Mouse (Mus musculus): ENCODE measurements around the gene Rnasek. TPM values are rescaled to one million over a fixed set of nuclear protein-coding genes. Genes with fewer than 3 reads are reported as not detected.

Gene Rnasek
- 100 to 1,000 TPM; 291 TPM for total RNA-seq (2021)
- long read RNA-seq, experiment 1, transcript Rnasek-201 (3 exons, 611 nt) = major isoform, 152 of 286 reads
- long read RNA-seq, experiment 1, transcript Rnasek-203 (2 exons, 465 nt) = minor isoform, 129 of 286 reads
- long read RNA-seq, experiment 1, partial matches to known transcripts = 1 of 286 reads
- long read RNA-seq, experiment 1, other reads (novel, unspliced or antisense) = 0 of 286 reads
- long read RNA-seq, experiment 2, transcript Rnasek-203 (2 exons, 465 nt) = major isoform, 105 of 207 reads
- long read RNA-seq, experiment 2, transcript Rnasek-201 (3 exons, 611 nt) = minor isoform, 99 of 207 reads
- long read RNA-seq, experiment 2, partial matches to known transcripts = 2 of 207 reads
- long read RNA-seq, experiment 2, other reads (novel, unspliced or antisense) = 0 of 207 reads

DNA sequence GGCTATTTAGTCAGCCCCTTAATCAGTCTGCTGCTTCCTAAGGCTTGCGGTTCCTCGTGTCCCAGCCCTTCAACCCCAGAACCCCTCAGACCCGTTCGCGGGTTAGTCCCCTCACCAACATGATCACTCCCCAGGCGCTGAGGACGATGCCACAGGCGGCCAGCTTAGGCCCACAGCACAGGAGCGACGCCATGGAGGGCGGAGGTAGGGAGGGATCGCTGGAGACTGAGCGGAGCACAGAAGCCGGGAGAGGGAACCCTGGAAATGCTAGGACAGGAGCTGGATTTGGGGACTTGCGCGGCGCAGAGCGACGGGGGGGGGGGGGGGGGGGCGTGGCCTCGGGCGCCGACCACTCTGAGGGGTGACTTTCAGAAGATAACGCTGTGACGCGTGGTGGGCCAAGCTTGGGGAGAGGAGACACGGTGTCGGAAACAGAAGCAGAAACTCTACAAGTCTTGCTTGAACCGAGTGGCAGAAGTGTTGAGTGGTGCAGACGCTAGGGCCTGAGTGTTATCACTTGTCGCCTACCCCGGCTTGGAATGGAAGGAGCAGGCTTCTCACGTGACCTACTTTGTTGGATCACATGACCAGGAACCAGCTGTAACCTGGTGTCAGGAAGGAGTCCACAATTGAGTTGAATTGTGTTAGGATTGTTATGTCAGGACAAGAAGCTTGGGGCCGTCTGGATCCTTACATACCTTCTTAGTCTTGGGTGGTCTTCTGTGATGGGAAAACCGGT lies at the start of gene Rnasek, which contains the start of gene Gm21988:
Gene Rnasek (minus strand): TSS at position 302 of the 739 bp plus-strand sequence.
Gene Gm21988 (minus strand): TSS at position 290 of the 739 bp plus-strand sequence.
- DNase-seq (ENCODE audit: low spot score in 2 of 2) = peak; percentile 81 to 89
- intact Hi-C loops (cut with DNase I) = no loop called here

DNA sequence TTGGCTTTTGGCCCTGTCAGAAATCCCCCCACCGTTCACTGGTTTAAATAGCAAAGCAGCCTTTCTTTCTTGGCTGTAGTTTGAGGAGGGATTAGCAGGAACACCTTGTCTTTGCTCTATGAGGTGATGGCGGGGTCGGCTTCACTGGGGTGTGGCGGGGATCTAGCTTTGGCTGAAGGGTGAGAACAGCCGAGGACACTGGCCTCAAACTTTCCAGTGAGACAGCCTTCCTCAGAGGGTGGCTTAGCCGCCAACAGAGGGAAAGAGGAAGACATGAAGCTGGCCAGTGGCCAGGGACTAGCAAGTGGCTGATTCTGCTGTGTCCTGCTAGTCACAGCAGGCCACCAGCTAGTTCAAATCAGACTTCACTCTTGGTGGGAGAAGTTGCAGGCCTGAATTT lies 49.6 kb upstream of the Rnasek start:
- DNase-seq (ENCODE audit: low spot score in 2 of 2) = peak; percentile 31 to 56
- intact Hi-C loops (cut with DNase I) = no loop called here

DNA sequence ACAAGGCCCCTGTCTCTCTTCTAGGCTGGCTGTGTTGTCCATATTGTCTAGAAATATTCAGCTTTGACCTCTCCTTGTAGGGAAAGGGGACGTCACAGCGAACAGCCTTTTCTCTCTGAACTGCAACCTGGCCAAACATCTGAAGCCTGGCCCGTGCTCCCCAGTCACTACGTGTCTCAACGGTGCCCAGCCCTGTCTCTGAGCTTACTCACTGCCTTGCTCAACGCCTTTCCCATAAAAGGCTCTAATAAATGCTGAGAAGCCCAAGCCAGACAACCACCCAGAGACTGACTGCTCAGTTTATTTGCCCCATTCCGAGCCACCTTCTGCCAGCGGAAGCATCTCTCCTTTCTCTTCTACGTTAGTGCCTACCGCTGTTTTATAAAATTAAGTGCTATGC lies 48.5 kb upstream of the Rnasek start:
- DNase-seq (ENCODE audit: low spot score in 2 of 2) = no peak
- intact Hi-C loops (cut with DNase I) = no loop called here

DNA sequence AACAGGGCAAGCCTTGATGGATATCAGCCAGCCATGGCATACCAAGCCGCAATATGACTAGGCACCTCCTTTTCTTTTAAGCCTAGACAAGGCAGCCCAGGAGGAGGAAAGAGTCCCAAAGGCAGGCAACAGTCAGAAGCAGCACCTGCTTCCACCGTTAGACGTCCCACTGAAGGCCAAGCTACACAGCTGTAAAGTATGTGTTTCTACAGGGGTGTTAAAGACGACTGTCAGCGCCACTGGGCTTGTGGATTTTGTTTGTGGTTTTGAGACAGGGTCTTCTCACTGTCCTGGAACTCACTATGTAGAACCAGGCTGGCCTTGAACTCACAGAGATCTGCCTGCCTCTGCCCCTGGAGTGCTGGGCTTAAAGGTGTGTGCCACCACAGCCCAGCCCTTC lies 46.0 kb upstream of the Rnasek start:
- no peak for DNase-seq (ENCODE audit: low spot score in 2 of 2)
- intact Hi-C loops (cut with DNase I) = no loop called here

DNA sequence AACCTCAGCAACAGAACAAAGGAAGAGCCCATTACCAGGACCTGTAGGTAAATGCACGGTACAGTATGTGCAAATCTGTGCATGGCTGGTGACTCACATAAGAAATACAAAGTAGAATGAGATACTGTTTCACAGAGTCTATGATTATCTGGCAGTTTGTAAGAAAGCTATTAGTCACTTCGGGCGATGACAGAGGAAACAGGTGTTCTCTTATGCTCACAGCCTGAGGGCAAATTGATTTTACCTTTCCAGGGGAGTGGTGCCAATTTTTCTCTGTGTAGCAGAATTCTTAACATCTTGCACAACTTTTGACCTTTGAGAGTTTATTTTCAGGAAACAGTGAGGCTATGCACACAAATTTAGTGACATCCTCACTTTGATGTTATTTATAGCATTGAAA lies 45.1 kb upstream of the Rnasek start:
- intact Hi-C loops (cut with DNase I) = no loop called here
- no peak for DNase-seq (ENCODE audit: low spot score in 2 of 2)

DNA sequence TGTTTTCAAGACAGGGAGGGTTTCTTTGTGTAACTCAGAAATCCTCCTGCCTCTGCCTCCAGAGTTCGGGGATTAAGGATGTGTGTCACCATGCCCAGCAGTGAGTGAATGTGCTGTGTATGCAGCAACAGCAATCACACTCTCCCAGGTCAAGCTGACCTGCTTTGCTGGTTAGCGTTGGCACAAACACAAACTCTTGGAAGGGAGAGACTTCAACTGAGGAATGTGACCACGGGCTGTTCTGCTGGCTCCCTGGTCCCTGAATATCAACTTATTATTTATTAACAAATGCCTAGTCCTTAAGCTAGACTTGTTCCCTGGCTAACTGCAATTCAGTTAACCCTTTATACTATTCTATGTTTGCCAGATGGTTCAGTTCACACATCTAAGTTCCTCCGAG lies 44.0 kb upstream of the Rnasek start:
- DNase-seq (ENCODE audit: low spot score in 2 of 2) = no peak
- intact Hi-C loops (cut with DNase I) = no loop called here

DNA sequence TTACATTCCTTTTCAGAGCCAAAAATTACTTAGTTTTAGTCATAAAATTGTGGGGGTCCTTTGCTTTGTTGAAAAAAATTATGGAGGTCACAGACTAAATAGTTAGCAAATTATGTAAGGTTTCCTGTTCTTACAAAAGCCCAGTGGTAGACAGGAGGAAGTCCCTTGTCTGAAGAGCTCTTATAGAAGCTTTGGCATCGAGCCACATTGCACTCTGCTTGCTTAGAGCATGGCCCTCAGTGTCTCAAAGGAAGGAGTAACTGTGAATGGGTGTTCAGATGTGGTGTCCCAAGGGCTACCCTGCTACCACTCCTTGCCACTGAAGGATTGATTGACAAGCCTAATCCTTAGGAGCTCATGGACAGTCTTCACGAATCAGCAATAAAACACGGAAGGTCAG lies 40.8 kb upstream of the Rnasek start:
- intact Hi-C loops (cut with DNase I) = no loop called here
- peak in 1 of 2 experiments; percentile 43 for DNase-seq (ENCODE audit: low spot score in 2 of 2)

DNA sequence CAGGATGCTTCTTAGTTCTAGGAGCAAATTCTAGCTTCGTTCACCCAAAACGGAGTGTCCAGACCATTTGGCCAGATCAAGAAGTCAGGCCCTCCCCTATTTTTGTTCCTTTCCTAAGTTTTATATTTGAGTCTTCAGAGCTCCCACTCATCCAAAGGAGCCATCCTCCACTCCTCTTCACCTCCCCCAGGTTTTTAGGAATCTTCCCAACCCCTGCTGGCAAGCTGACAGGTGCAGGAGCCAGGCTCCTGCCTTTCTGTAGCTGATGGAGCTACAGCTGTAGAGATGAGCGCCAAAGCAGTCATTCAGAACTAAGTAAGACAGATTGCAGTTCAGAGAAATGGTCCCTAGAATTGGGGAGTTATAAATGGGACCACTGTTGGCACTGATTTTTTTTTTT lies 39.3 kb upstream of the Rnasek start:
- no peak for DNase-seq (ENCODE audit: low spot score in 2 of 2)
- intact Hi-C loops (cut with DNase I) = no loop called here

DNA sequence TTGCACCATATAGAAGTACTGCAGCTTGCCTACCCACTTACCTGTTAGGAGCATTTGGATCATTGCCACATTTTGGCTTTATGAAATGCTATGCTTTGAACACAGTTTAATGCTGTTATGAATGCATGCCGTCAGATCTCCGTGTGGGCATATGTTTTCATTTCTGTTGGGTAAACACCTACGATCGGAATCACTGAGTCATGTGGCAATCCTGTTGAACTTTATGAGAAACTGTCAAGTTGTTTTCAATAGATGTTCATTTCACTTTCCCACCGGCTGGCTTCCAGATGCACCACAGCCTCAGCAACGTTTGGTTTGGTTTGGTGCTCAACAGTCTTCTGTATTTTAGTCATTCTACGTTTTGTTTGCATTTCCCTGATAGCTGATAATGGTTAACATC lies 32.0 kb upstream of the Rnasek start:
- intact Hi-C loops (cut with DNase I) = no loop called here
- no peak for DNase-seq (ENCODE audit: low spot score in 2 of 2)

DNA sequence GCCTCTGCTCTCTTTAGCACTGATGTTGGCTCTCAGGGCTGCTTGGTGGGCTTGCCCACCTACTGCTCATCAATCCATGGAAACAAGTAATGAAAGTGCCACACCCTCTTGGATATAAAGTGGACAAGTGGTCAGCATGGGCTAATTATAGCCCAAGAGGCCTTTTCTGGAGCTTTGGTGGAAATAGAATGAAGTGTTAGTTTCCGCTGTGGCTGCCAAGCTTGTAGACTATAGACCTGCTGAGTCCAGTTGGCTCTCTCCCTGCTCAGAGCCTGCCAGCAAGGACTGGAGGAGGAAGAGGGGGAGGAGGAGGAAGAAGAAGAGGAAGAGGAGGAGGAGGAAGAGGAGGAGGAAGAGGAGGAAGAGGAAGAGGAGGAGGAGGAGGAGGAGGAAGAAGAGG lies 26.8 kb upstream of the Rnasek start:
- intact Hi-C loops (cut with DNase I) = no loop called here
- DNase-seq (ENCODE audit: low spot score in 2 of 2) = no peak

DNA sequence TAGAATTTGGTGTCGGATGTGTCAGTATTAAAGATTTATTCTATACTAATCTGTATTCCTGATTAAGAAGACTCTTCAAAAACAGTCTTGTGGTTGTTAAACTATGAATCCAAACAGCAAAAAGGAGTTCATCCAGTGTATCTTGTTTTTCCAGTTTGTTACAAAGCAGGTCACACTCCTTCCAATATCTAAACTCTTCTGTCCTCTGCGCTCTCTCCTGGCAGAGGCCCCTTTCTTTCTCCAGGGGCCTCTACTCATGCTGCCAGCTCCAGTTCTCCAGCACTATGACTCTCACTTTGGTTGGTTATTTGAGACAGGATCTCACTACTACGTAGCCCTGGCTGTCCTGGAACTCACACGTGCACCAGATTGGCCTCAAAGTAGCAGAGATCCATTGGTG lies 26.2 kb upstream of the Rnasek start:
- DNase-seq (ENCODE audit: low spot score in 2 of 2) = no peak
- intact Hi-C loops (cut with DNase I) = no loop called here

DNA sequence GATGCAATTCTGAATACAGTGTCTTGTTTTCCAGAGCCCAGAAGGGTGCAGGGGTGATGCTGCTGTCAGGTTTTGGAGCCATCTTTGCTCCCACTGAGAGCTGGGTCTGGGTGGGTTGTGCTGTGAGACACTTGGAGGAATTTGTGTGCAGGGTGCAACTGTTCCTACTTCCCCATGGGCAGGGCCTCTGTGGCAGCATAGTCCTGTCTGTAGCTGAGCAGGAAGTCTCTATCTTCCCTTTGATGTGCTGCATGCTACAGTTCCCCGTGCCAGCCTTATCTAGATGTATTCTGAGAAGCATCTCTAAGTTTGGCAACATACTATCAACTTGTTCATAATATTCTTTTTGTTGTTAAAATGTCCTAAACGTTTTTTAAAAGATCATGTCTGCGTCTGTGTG lies 25.6 kb upstream of the Rnasek start:
- intact Hi-C loops (cut with DNase I) = no loop called here
- DNase-seq (ENCODE audit: low spot score in 2 of 2) = no peak

DNA sequence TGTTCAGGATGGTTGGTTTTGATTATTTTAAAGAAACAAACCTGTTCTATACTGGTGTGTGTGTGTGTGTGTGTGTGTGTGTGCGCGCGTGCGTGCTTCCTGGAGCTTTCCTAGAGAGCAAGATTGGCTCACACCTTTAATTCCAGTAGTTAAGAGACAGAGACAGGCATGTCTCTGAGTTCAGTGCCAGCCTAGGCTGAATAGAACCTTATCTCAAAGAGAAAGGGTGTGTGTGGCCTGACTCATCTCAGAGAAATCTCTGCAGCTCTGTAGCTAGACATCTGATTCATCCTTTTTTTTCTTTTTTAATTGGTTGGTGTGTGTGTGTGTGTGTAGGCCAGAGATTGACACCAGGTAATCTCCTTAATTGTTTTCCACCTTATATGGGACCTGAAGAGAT lies 19.4 kb upstream of the Rnasek start:
- intact Hi-C loops (cut with DNase I) = no loop called here
- no peak for DNase-seq (ENCODE audit: low spot score in 2 of 2)

DNA sequence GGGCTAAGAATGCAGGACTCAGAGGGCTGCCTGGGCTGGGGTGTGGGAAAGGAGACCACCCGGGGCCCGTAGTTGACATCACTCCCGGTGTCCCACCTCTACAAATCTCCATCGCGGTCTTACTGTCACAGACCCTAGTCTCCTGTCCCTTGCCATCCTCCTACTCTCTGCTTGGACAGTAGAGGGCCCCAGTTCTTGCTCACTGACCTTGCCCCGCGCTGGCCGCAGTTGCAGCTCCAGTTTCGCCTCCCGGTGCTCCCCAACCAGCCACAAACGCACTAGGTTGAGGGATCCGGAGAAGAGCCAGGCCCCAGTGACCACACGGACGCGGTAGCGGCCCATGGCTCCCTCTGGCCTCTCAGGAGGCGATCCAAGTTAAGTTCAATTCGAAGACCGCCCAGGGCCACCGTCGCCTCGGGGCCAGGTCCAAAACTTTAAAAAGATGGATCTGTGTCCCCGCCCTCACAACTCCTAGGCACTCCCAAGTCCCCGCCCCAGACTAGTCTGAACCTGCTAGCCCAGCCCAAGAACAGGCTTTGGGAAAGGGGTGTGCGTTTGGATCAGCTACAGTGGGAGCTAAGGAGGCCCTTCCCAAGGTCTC lies 15.4 kb upstream of the Rnasek start, which contains the start of gene Alox12:
Gene Alox12 (minus strand): TSS at position 423 of the 601 bp plus-strand sequence.
- no peak for DNase-seq (ENCODE audit: low spot score in 2 of 2)
- intact Hi-C loops (cut with DNase I) = loop anchor here (2.0 kb wide), 1 partner anchor 54 kb away; no protein-coding TSS in a partner anchor

DNA sequence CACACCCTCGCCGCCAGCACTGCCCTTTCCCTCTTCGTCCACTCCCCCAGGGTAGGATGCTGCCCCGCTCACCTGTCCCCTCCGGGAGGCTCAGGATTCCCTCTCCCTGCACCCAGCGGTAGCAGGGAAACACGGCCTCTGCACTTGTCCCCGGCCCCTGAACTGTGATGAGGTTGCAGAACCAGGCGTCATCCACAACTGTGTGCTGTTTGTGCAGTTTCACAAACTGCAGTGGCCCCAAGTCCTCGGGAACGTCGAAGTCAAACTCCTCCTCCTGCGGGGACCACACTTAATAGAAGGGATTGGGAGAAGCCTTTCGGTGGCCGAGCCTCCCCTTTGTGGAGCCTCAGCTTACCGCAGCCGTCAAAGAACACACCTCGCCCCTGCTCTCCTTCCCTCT lies 14.7 kb upstream of the Rnasek start:
- intact Hi-C loops (cut with DNase I) = loop anchor here (2.0 kb wide), 1 partner anchor 54 kb away; no protein-coding TSS in a partner anchor

DNA sequence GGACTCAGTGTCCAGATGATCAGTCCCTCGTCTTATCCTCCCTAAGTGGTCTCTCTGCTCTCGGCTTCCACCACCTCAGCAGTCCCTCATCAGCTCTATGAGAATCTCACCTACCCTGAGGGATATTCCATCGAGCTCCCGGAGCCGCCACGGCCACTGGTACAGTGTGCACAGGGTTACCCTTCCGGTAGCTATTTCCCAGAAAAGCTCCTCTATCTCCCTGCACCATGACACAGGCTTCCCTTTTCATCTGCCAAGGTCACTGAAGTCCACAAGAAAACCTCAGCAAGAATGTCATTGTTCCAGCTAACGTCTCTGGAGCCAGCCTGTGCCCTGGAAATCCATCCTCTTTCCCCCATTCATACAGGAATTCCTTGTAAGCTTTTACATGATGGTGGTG lies 12.2 kb upstream of the Rnasek start:
- intact Hi-C loops (cut with DNase I) = no loop called here
- DNase-seq (ENCODE audit: low spot score in 2 of 2) = no peak

More for the DNA sequence above, 14.7 kb upstream of the Rnasek start:
- DNase-seq (ENCODE audit: low spot score in 2 of 2) = no peak

DNA sequence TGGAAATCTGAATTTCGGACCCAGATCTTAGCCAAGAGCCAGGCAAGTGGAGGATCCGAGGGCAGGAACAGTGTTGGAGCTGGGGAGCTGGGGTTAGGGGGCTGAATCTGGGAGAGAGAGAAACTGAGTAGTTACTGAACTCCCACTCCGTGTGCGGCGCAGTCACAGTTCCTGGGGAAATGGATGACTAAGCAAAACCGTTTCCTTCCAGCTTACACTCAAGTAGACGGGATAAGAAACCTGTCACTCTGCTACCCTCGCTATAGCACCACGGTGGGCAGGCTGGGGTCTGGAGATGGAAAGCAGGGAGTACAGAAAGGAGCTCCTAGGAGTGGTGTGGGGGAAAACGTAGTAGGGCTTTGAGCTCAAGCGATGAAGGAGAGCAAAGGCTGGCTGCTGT lies 10.5 kb upstream of the Rnasek start:
- intact Hi-C loops (cut with DNase I) = no loop called here
- no peak for DNase-seq (ENCODE audit: low spot score in 2 of 2)

DNA sequence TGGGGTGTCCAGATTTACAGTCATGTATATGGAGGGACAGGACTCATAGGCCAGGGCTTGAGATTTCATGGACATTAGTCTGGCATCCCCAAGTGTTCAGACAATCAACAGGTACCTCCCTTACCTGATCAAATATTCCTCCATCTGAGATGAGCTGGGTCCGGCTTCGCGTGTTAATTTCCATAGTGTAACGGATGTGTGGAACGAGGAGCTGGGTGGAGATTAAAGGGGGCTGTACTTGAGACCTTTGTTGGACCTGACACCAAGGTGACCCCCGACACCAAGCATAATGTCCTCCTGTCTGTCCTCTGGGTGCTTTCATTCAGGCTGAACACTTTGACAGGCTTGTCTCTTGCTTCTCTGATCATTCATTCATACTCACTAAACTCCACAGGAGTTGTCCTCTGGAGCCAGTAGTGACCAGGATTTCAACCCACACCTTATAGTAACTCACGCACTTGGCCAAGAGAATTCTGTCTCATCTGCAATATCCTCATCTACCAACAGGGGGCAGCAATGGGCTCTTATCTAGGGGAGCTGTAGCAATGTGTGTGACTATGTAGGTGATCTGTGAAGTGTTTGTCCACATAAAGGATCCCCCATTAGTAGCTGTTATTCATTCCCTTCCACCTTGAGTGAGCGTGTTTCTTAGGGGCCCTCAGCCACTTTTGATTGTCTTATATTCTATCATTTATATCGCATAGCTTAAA lies 7.6 kb upstream of the Rnasek start:
- intact Hi-C loops (cut with DNase I) = no loop called here
- peak in 1 of 2 experiments; percentile 67 for DNase-seq (ENCODE audit: low spot score in 2 of 2)

DNA sequence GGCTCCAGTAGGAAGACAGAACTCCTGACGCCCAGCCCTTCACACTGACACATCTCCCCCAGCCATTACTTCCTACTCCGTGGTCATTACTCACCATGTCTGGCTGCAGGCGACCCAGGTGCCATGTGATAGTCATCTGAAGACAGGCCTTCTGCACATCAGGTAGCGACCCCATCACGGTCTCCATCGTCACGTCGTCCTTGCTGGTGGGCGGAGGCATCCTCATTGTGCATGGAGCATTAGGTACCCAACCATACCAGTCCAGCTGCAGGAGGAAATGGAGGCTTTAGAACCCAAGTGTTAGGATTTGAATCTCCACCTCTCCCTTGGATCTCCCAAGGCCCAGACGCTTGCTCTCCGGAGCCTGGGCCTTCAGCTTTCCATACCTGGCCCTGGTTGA lies 2.9 kb upstream of the Rnasek start:
- no peak for DNase-seq (ENCODE audit: low spot score in 2 of 2)
- intact Hi-C loops (cut with DNase I) = no loop called here
